Mouse (Mus musculus): ENCODE data around the gene Rreb1. TPM values are rescaled to one million over a fixed set of nuclear protein-coding genes. Genes with fewer than 3 reads are reported as not detected.
"Not testable (repeated sequence)": the region's sequence is repeated elsewhere in the genome, so short reads cannot be mapped to it uniquely, and the experiment has no call there.

The Rreb1 gene
- total RNA-seq, 2 experiments from 2014 or later, result 54.1 to 71.5 TPM

DNA sequence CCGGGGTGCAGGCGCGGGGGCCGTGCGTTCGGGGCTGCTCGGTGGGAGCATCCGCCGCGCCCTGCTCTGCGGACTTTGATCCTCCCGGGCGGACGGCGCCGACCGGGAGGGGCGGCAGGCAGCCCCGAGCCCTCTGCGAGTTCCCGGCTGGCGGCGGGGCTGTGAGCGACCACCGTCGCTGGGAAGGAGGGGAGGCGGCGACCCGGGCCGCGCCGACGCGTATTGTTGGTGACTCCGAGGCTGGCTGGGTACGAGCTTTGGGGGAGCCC lies 48.7 kb downstream of the Rreb1 start:
- DNase-seq, result no peak

DNA sequence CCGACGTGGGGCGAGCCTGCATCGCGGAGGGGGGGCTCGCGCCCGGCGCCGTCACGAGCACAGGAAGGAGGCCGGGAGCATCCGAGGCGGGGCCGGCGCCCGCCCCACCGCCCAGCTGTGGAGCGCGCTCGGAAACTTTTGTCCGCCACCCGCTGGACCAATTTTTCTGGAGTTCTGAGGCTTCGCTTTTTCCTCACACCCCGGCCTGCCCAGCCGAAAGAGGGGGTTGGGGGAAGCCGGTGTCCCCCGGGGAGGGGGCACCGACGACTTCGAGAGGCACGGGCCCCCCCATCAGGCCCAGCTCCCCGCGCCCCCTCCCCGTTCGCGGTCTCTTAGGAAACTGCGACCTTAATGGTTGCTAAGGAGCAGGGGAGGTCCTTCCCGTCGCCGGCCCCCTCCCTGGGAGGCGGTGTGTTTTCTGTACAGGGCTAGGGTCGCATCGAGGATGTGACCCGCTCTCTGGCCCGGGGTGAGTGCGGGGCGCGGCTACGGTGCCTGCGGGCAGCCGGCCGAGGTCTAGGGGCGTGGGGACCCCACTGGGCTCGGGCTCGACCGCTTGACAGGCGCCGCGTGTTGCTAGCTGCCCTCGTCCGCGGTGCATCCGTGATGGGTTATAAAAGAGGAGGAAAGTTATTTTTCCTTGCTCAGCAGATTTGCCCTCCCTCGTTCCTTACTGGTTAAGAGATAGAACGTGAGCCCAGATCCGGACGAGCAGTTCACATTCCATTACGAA lies 49.2 kb downstream of the Rreb1 start:
- DNase-seq, result peak; percentile 78 to 87

DNA sequence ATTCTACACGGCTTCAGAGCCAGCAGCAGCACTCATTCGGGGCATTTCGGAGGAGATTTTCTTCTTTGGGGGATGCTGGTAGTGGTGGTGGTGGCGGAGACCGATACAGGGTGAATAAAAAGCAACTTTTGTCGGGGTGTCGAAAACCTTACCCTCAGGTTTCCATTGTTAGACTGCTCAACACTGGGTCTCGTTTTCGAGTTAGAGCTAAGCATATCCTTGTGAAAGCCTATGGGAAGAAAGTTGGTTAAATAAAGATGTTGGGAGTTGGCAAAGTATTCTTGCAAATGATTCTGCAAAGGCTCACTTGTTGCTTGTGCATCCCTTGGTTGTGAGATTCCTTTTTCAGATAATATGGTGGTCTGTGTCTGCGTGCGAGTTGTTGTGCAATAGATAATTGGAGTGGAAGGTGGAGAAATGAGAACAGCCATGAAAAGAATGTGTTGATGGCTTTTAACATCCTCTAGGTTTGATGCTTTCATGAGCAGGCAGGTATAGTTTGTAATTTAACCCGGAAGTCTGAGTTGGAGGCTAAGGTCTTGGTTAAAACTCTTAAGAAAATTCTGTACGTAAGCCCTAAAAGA lies 49.9 kb downstream of the Rreb1 start:
- no peak for DNase-seq

DNA sequence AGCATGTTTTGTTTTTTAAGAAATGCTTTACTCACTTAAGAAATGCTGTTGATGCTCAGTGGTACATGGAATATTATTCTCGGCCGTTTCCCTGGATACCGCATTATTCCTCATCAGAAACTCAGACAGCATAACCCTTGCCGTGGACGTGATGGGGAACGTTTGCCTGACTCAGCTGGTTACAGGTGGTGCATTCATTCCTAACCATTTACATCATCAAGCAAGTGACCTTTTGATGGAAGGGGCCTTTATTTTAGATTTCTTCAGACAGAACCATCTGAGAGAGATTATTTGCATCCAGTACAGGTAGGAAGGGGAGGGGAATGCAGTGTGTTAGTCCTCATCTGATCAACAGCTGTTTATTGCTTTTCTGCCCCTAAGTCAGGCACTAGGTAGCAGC lies 50.7 kb downstream of the Rreb1 start:
- DNase-seq, result no peak

DNA sequence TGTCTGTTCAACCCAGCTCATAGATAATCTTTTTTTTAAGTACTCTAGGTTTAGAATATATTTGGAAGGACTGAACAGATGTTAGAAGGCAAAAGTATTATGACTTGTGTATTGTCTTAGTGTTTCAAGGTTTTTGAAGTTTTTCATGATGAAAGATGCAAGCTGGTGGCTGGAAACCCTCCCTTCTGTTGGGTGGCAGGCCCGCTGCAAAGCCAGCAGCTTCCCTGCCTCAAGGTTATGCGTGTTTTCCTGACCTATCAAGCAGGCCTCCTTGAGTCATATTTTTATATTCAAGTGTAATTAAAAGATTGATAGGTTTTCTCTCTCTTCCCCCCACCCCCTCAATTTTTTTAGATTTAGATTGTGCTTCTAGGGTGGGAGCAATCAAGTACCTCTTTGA lies 52.1 kb downstream of the Rreb1 start:
- peak; percentile 60 to 65 for DNase-seq

DNA sequence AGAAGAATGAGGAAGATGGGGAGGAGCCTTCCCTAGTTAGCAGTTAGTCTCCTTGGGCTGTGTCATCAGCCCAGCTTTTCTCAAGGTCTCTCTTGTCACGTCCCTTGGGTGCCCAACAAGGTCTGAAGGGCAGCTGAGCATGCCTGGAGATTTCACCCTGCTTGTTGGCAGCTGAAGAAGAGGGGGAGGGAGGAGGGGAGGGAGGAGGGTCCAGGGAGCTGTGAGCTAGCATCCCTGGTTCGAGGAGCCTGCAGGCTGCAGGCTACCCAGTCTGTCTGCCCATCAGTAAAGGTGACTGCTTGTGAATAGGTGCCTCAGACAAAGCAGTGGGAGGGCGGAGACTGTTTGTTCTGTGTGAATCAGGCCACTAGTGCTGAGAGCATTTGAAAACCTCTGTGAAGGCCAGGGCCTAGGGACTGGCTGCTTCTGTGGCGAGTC lies 52.7 kb downstream of the Rreb1 start:
- DNase-seq, result peak; percentile 58 to 70

DNA sequence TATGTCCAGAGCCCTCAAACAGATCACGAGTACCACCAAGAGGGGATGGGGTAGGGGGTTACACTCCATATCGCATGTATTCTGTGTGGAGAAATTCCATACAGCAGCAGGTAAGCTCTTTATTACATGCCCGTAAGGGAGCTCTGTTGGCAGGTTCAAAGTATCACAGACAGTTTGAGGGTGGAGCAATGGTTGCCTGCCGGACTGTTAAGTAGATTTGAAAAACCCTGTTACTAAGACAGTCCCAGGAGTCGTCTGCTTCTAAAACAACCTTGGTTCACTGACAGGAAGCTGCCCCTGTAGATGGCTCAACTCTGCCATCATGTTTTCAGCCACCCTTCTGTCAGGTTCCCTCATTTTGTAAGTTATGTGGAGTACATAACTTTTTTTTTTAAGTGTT lies 54.3 kb downstream of the Rreb1 start:
- no peak for DNase-seq

DNA sequence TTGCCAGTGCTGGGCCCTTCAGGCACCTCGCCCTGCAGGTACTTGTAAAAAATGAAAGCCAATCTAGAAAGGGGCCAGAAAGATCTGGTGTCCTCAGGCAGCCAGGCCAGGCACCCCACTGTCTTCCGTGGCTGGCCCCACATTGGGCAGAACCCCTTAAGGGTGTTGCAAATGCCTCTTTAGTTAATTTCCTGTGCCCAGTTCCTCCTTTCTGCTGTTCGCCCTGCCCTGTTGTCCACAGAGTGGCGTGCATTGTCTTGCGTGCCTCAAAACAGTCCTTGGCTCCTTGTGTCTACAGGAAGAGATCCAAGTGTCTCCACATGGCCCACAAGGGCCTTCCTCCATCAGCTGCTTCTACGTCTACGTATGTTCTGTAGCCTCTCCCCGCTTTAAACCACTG lies 55.3 kb downstream of the Rreb1 start:
- DNase-seq, result no peak

DNA sequence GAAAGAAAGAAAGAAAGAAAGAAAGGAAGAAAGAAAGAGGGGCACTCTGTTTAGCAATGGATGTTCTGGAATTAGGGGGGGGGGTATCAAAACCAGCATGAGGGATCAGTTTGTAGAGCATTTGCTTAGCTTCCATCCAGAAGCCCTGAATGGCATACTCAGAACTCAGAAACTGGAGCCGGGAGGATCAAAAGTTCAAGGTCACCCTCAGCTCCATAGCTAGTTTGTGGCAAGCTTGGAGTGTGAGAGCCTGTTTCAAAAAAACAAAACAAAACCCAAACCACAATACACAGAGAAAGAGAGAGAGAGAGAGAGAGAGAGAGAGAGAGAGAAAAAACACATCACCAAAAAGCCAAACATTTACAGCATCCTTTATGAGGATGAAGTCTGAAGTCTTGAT lies 57.1 kb downstream of the Rreb1 start:
- DNase-seq, result no peak

DNA sequence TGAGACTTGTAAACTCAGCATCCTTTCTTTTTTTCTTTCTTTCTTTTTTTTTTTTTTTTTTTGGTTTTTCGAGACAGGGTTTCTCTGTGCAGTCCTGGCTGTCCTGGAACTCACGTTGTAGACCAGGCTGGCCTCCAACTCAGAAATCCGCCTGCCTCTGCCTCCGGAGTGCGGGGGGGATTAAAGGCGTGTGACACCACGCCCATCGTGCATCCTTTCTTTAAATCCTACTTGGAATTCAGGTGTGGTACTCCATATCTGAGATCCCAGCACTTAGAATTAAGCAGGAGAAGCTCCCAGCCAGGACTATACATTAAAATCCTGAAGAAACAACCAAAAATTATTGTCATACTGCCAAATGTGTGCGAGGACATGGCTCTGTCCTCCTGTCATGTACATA lies 57.6 kb downstream of the Rreb1 start:
- DNase-seq, result not testable (repeated sequence)

DNA sequence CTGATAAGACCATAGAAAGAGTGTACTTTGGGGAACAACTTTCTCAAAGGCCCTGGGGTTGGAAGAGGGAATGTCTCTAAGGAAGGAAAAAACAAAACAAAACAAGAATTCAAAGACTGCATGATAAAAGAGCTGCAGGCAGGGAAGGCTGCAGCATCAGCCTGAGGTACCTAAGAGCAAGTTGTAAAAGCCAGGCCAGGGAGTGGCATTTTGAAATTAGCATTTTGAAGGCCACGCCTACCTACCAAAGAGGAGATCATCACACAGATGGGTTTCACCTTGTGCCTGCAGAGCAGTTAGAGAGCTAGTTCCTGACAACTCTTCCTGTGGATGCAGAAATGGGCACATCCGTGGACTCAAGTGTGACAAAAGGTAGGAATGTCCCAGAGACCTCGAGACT lies 59.2 kb downstream of the Rreb1 start:
- no peak for DNase-seq

DNA sequence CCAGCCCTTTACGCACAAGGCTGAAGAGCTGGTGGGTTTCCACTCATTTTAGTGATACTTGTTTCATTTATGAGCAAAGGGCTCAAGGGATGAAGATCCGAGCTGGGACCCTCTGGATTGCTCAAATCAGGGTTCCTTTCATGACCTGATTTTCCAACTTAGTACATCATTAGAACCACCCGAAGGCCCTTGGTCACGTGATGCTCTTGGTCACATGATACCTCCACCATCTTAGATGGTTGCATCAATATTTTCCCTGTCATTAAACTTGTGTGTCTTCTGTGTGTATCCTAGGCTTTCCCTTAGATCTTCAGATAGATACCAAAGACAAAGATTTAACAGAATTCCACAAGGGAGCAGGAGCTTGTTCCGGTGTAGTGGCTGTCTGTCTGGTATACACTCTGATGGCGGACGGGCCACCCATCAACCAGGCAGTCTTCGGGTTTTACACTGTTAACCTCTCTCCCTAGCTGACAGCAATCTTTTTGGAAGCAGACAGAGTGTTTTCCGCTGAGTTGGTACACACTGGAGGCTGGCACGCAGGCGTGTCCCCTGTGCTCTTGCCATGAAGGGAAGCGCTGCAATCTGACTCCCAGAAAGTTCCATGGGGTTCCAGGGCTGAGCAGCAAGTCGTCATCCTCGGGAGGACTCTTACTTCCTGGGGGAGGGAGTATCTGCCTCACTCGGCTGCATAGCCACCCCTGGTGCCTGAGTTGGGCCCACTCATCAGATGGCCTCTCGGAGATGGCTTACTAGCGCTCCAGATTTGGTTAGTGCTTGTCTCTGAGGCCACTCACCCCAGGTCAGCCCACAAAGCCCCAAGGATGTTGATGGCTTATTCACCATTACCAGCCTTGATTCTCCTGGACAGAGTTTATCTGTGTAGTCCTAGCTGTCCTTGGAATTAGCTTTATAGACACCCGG lies 60.3 kb downstream of the Rreb1 start:
- peak in 1 of 2 experiments; percentile 25 for DNase-seq

DNA sequence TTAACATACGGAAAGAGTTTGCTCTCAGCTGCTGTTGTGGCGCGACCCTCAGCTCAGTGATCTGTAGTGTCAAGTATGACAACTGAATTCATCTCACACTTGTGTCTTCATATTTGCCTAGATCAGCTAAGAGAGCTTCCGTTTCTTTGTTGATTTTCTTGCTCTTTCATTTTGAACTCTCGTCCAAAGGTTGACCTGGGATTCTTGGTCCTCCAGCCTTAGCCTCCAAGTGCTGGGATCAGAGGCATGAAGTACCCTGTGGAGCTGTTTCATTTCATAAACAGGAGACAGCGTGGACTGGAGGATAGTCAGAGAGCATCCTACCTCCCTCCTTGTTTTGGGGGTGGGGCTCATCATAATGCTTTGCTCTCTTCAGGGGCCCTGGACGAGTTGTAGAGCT lies 65.0 kb downstream of the Rreb1 start:
- DNase-seq, result no peak

DNA sequence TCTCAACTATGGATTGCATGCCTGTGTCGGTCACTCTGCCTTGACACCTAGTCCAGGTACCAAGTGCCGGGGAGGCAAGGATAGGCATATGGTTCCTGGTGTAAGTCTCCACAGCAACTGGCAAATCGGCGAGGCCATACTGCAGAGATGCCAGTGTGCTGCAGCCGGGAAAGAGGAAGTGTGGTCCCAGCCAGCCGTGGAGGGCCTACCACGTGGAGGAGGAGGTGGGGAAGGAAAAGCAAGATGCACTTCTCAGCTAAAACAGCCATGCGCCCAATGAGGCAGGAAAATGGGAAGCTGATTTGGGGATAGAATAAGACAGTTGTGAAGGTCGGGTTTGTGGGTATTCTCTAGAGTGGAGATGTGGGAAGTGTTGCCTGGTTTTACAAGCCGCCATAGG lies 65.6 kb downstream of the Rreb1 start:
- DNase-seq, result no peak

DNA sequence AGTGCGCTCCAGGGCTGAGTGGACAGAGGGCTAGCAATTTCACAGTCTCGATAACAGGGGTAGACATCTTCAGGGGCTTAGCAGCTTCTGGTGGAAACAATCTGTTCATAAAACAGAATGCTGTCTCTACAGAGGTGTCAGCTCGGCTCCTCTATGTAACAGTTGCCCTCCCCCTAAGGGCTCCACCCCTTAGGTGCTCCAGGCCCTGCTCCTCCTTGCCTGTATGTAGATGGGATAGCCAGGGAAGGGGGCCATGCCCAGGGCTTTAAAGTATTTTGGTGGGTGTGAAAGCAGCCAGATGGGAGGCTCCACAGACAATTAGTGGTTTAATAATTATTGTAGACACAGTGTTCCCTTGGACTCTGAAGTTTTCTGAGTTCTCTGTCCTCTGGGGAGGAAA lies 67.0 kb downstream of the Rreb1 start:
- DNase-seq, result no peak

DNA sequence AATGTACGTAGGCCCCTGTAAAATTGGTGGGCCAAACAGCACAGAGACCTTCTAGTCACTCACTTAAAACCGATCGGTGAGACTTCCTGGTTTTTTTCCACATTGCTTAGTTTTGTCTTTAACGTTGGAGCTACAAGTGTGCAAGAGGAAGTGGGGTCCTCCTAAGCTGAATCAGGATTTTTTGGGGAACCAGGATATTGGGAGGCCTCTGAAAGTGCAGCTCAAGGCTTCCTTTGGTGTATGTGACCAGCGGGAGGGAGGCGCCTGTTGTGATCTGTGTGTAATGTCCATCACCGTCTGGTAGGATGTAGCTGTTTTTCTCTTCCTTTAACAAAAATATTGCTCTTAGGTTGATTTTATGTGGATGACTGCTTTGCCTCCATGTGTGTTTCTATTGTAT lies 67.4 kb downstream of the Rreb1 start:
- DNase-seq, result no peak

DNA sequence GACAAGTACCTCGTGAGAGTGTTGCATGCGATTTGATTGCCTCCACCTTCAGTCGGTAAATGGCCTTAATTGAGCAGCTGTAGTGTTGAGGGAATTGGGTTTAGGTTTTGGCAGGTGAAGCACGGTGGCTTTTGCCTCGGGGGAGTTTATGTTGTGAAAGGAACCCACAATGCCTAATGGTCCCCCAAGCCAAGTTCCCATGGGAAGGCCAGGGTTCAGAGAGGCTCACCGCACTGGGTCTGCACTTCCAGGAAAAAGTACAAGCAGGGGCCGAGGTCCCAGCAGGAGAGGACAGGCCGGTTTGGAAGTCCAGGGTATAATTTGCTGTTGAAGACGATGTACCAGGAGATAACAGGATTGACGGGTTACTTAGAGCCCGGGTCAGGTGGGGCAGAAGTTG lies 68.3 kb downstream of the Rreb1 start:
- no peak for DNase-seq

DNA sequence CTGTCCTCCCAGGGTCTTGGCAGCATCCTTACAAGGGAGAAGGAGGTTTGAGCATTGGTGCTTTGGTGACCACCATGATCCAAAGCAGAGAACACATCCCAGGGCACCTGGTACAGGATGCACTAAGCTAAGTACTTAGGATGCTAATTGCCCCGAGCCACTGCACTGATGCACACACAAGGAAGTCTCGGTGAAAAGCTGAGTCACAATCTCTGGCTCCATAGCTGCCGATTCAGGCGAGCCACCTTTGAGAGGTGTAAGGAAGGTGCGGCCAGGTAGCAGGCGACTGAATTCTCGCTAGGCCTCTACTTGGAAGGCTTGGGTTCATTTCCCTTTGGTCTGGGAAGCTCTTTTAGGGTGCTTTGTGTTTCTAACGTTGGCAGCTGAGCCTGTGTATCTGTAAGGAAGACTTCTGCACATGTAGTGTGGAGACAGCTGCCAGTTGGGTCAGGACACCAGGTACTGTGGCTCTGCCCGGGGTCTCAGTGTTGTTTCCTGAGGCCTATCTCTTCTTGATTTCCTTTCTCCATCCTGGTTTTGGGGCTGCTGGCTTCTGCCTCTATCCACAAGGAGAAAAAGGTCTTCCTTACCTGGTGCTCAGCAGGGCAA lies 68.9 kb downstream of the Rreb1 start:
- no peak for DNase-seq

DNA sequence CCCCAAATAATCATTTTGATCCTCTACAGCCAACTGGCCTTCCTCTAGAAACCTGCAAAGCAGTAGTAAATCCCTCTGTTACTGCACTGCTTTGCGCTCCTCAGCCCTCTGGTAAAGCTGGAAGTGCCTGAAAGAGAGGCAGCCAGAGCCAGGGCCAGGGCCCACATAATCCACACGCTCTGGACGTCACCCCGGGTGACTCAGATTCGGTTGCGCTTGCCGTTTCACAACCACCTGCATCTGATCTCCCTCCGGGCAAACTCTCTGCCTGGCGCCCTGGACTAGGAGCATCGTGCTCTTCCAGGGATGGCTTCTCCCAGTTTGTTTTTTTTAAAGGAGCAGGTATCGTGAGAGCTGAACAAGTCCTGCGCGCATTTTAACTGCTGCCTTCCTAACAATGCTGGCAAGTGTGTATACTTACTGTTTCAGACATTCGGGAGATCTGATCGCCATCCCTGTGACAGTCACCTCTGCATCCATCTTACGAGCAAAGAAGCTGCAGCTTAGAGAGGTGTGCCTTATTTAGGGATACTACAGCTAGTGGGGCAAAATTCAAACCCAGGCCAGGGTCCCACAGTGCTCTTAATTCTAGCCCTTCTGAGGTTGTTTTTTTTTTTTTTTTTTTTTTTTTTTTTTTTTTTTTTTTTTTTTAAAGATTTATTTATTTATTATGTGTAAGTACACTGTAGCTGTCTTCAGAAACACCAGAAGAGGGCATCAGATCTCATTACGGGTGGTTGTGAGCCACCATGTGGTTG lies 69.6 kb downstream of the Rreb1 start:
- DNase-seq, result peak; percentile 89 to 90

DNA sequence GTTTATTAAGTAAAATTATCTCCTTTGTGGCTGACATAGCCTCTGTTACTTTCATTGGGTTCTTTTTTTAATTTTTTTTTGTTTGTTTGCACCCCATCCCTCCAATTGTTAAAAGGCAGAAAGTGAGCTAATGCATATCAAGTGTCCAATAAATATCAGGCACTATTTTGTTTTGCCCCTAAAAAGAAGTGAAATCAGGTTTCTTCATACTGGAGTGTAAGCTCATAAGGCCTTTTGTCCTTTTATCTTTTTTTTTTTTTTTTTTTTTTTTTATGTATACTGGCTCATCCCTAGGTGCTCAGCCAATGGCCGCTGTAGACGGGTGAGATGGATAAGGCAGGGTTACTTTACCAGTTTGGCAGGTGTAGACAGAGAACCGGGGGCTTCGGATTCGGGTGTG lies 70.2 kb downstream of the Rreb1 start:
- no peak for DNase-seq

DNA sequence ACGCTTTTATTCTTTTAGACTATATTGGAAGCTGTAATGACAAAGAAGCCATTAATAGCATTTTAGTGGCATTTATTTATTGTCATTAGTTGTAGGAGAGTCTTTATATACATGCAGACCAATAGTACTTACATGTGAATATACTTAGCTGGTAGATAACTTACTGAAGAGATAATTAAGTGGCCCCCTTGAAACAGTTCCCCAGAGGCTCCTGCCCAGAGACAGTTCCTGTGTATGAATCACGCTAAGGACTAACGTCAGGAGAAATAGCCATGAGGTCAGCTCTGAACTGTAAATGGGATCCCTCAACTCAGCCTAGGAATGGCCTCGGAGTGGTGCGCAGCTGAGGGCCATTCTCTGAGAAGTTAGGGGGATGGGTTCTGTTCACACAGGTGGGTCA lies 73.4 kb downstream of the Rreb1 start:
- DNase-seq, result no peak

DNA sequence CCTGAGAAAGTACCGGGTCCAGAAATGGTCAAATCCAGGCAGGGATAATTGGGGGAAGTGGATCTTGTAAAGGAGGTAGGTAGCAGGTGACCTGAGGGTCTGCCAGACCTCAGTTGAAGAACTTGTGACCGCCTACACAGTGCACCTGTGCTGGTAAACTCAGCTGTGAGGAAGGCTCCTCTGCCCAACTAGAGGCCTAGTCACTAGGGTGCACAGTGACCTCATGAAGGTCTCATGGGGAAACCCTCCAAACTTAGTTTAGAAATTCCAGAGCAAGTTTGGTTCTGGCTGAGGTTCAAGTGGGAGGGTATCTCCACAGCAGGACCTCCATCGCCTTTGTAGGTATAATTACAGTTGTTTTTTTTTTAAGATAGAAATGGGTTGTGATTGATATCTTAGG lies 74.7 kb downstream of the Rreb1 start:
- no peak for DNase-seq

All from adrenal gland, postnatal 36 days (tissue).